Mouse (Mus musculus) stomach, postnatal 0 days (tissue): ENCODE measurements at regions not wholly inside any gene's neighbourhood (a gene's known extent, or its start where the extent isn't known, plus 50 kb on each side); places are given as distances from the start of the nearest gene placed in this dataset.

Experiments
- CTCF ChIP-seq: IDR thresholded peaks from 2 replicates; pipeline ENCODE4 v1.5.1; 2016; ENCODE audit warnings: antibody characterized with exemption, low read depth, mild to moderate bottlenecking, moderate library complexity
- EP300 ChIP-seq: optimal IDR thresholded peaks from 2 replicates; pipeline ENCODE3; 2016; ENCODE audit warnings: antibody characterized with exemption

DNA sequence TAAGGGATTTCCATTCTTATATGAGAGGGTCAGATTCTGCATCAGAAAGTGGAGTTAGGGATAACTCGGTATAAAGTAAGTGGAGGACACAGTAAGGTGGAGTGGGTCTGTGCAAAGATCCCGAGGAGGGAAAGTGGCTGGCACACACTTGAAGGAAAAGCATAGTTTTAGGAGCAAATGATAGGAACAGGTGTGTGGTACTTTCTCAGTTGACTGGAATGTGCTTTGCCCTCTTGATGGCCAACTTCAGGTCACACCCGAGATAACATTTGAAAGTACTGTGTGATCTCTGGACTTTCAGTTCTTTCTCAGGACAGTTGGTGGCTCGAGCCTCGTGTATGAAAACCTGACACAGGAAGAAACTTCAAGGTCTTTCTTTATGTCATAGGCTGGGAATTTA lies 164.3 kb upstream of the Tas2r119 start:
- TF ChIP-seq CTCF (no peak), EP300 (no peak)
